24 mouse cellular contexts compared by ENCODE assay signal in the genomic region with DNA sequence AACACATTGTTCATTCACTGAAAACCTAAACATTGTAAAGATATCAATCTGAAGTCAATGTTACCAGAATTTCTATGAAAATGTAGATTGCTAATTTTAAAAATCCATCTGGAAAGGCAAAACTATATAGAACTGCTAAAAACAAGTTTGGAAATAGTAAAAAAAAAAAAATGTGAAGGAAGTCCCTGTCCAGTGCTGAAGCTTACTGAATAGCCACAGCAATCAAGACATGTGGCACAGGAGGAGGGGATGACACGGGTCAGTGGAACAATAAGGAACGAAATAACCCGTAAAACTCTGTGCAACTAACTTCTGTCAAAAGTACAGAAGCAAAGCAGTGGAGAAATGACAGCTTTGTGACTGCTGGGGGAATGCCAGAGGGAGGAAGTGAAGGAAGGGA.
DNase-seq lines count a peak whose midpoint lies in the region; ATAC-seq and TF ChIP-seq lines count a peak whose summit lies in the region.
"Had no signal": no experiment of that assay in that cellular context is flagged by ENCODE, and none has a peak within 500 bp of the region (broad histone marks: within the 10 kb centered on the region; RNA-seq: fewer than 3 reads in every experiment).

No protein-coding gene starts in this region.

- no peak overlapping the region for H3K9ac ChIP-seq in kidney, postnatal 0 days (ENCODE audit: low read depth, low read length)
- H3K9ac ChIP-seq in midbrain, embryonic 11.5 days (ENCODE audit: low read length): no peak overlapping the region
- H3K9ac ChIP-seq in midbrain, embryonic 15.5 days: no peak overlapping the region
- H3K9ac ChIP-seq in CH12.LX (ENCODE audit: insufficient read depth, low read depth) (no peak overlapping the region), MEL (ENCODE audit: control insufficient read depth, low read depth, low read length, poor library complexity, severe bottlenecking) (no peak overlapping the region)
- H3K9ac ChIP-seq: embryonic facial prominence, embryonic 12.5 days; forebrain, embryonic 13.5 days; forebrain, embryonic 15.5 days; forebrain, postnatal 0 days had no signal

- peak; percentile 41 for DNase-seq in kidney, postnatal 0 days (ENCODE audit: low spot score)
- no peak for DNase-seq in kidney, adult 2 months
- peak; percentile 39 for DNase-seq in midbrain, embryonic 11.5 days (ENCODE audit: low spot score, missing footprints)
- DNase-seq in CH12.LX (ENCODE audit: extremely low read depth): no peak
- no peak for DNase-seq in MEL (ENCODE audit: low read depth, low spot score)
- DNase-seq in testis, postnatal 14 days (ENCODE audit: low spot score): no peak
- DNase-seq in gastrocnemius, postnatal 14 days: no peak
- DNase-seq: adrenal gland, adult 8-10 months; adrenal gland, postnatal 14 days; adrenal gland, postnatal 36 days; B cell, adult 2 months; cerebellum, adult 11-12 months; cerebellum, adult 2 months; cerebellum, adult 9-10 months; cerebellum, postnatal 10 days; cerebellum, postnatal 25 days; forebrain, postnatal 0 days had no signal

- no peaks in the 10 kb centered on the region for H3K79me2 ChIP-seq in CH12.LX (replicated peaks; ENCODE audit: control insufficient read depth, extremely low read depth, insufficient read depth, poor library complexity, severe bottlenecking)
- H3K79me2 ChIP-seq in MEL (ENCODE audit: control insufficient read depth, insufficient read depth, low read length, poor library complexity): no peaks in the 10 kb centered on the region

- WGBS in kidney, postnatal 0 days: 23% methylated on average over 3 of the region's 3 CpGs
- WGBS in kidney, adult 2 months: 15% methylated on average over 3 of the region's 3 CpGs
- WGBS in midbrain, embryonic 11.5 days: 57% methylated on average over 3 of the region's 3 CpGs
- 47% methylated on average over 3 of the region's 3 CpGs for whole genome bisulfite sequencing in midbrain, embryonic 15.5 days

- dilution Hi-C loops in CH12.LX (cut with MboI; ENCODE audit: extremely low pct_ligation_motif_present, extremely low pct_unique_long_range_greater_than_20kb, low sequenced_read_pairs): no loop called here

- in situ Hi-C loops in CH12.LX (cut with MboI; ENCODE audit: low pct_ligation_motif_present, low pct_unique_long_range_greater_than_20kb, low sequenced_read_pairs): no loop called here

- H3K36me3 ChIP-seq in kidney, postnatal 0 days (ENCODE audit: insufficient read depth, low read length): no peaks in the 10 kb centered on the region
- no peaks in the 10 kb centered on the region for H3K36me3 ChIP-seq in kidney, adult 2 months (ENCODE audit: control insufficient read depth, insufficient read depth, low read length)
- H3K36me3 ChIP-seq in midbrain, embryonic 11.5 days (ENCODE audit: control insufficient read depth, insufficient read depth, low read length): no peaks in the 10 kb centered on the region
- no peaks in the 10 kb centered on the region for H3K36me3 ChIP-seq in midbrain, embryonic 15.5 days (replicated peaks)
- H3K36me3 ChIP-seq in CH12.LX (replicated peaks in 1 of 2; ENCODE audit: control insufficient read depth in 1 of 2, insufficient read depth in 1 of 2, low read length in 1 of 2): no peaks in the 10 kb centered on the region
- no peaks in the 10 kb centered on the region for H3K36me3 ChIP-seq in MEL (ENCODE audit: control insufficient read depth in 1 of 2, insufficient read depth in 2 of 2, low read length in 2 of 2)
- H3K36me3 ChIP-seq: embryonic facial prominence, embryonic 10.5 days; embryonic facial prominence, embryonic 12.5 days; forebrain, embryonic 15.5 days; G1E had no signal

- no peaks in the 10 kb centered on the region for H3K9me3 ChIP-seq in kidney, postnatal 0 days (replicated peaks; ENCODE audit: low read length)
- no peaks in the 10 kb centered on the region for H3K9me3 ChIP-seq in midbrain, embryonic 11.5 days (ENCODE audit: control insufficient read depth, low read length)
- H3K9me3 ChIP-seq in midbrain, embryonic 15.5 days: no peaks in the 10 kb centered on the region
- H3K9me3 ChIP-seq in CH12.LX (replicated peaks; ENCODE audit: low read length) (no peaks in the 10 kb centered on the region), MEL (replicated peaks; ENCODE audit: insufficient read depth, low read length) (no peaks in the 10 kb centered on the region)
- H3K9me3 ChIP-seq: embryonic facial prominence, embryonic 10.5 days; embryonic facial prominence, embryonic 12.5 days; forebrain, embryonic 13.5 days; forebrain, embryonic 15.5 days had no signal

- no peak for TF ChIP-seq CTCF in kidney, postnatal 0 days (IDR thresholded peaks at IDR 0.05; ENCODE audit: low read depth)
- no peak for TF ChIP-seq CTCF in kidney, adult 2 months (conservative IDR thresholded peaks at IDR 0.05; ENCODE audit: insufficient read depth, insufficient read length, low read depth, low read length)
- TF ChIP-seq CTCF in CH12.LX (conservative IDR thresholded peaks at IDR 0.05 in 1 of 2, IDR thresholded peaks at IDR 0.05 in 1 of 2; ENCODE audit: low read depth in 2 of 2, low read length in 2 of 2) (no peak), MEL (IDR thresholded peaks at IDR 0.05 in 2 of 3, conservative IDR thresholded peaks at IDR 0.05 in 1 of 3; ENCODE audit: control insufficient read depth in 1 of 3, insufficient read depth in 1 of 3, low read depth in 2 of 3, low read length in 3 of 3, poor library complexity in 1 of 3, severe bottlenecking in 1 of 3) (no peak)

- H3K4me1 ChIP-seq in kidney, postnatal 0 days (replicated peaks; ENCODE audit: insufficient read depth, low read length): no peaks in the 10 kb centered on the region
- no peaks in the 10 kb centered on the region for H3K4me1 ChIP-seq in kidney, adult 2 months (ENCODE audit: control insufficient read depth, insufficient read depth, low read length)
- peaks cover 4% of the 10 kb centered on the region; the same call in 1 of the 2 replicates for H3K4me1 ChIP-seq in midbrain, embryonic 11.5 days (ENCODE audit: control insufficient read depth, insufficient read depth, low read length)
- peaks cover 23% of the 10 kb centered on the region for H3K4me1 ChIP-seq in midbrain, embryonic 15.5 days
- peaks cover 3 to 39% of the 10 kb centered on the region in 2 experiments for H3K4me1 ChIP-seq in CH12.LX (ENCODE audit: control insufficient read depth in 1 of 2, insufficient read depth in 2 of 2)
- H3K4me1 ChIP-seq in MEL (ENCODE audit: control insufficient read depth in 1 of 2, insufficient read depth in 2 of 2, low read length in 2 of 2): no peaks in the 10 kb centered on the region
- H3K4me1 ChIP-seq: embryonic facial prominence, embryonic 12.5 days had no signal

- no peak for TF ChIP-seq POLR2A in kidney, adult 2 months (IDR thresholded peaks at IDR 0.05; ENCODE audit: low read depth, low read length)
- TF ChIP-seq POLR2A in CH12.LX (IDR thresholded peaks at IDR 0.05; ENCODE audit: low read depth, low read length) (no peak), MEL (IDR thresholded peaks at IDR 0.05; ENCODE audit: control insufficient read depth in 1 of 2, insufficient read depth in 1 of 2, low read depth in 1 of 2, low read length in 2 of 2, poor library complexity in 1 of 2) (no peak)

- intact Hi-C loops in gastrocnemius, postnatal 14 days (cut with DNase I; ENCODE audit: low total_unique reads): no loop called here

- H3K4me3 ChIP-seq in kidney, postnatal 0 days (replicated peaks; ENCODE audit: low read depth, low read length): no peak overlapping the region
- H3K4me3 ChIP-seq in kidney, adult 2 months (ENCODE audit: insufficient read depth, low read depth, low read length): no peak overlapping the region
- H3K4me3 ChIP-seq in midbrain, embryonic 11.5 days (ENCODE audit: low read depth, low read length): no peak overlapping the region
- no peak overlapping the region for H3K4me3 ChIP-seq in midbrain, embryonic 15.5 days
- H3K4me3 ChIP-seq in CH12.LX (replicated peaks in 1 of 3; ENCODE audit: low read depth in 2 of 3, low read length in 2 of 3, poor library complexity in 1 of 3) (no peak overlapping the region), MEL (ENCODE audit: control insufficient read depth in 1 of 2, insufficient read depth in 1 of 2, low read depth in 2 of 2, low read length in 2 of 2) (no peak overlapping the region)
- H3K4me3 ChIP-seq: embryonic facial prominence, embryonic 10.5 days; embryonic facial prominence, embryonic 12.5 days; forebrain, embryonic 13.5 days; forebrain, embryonic 15.5 days had no signal

- no peak for ATAC-seq in kidney, postnatal 0 days (replicated peaks; ENCODE audit: low FRiP score, low read depth)
- ATAC-seq in midbrain, embryonic 11.5 days (ENCODE audit: low FRiP score): no peak
- no peak for ATAC-seq in midbrain, embryonic 15.5 days (replicated peaks)
- ATAC-seq: CD4-positive, CD25-positive, alpha-beta regulatory T cell, adult 4 months; forebrain, embryonic 13.5 days; forebrain, embryonic 15.5 days; forebrain, postnatal 0 days had no signal

- no peak for TF ChIP-seq EP300 in CH12.LX (IDR thresholded peaks at IDR 0.05; ENCODE audit: low read length)
- no peak for TF ChIP-seq EP300 in MEL (IDR thresholded peaks at IDR 0.05; ENCODE audit: low read depth in 1 of 2, low read length in 2 of 2)

- H3K27ac ChIP-seq in kidney, postnatal 0 days: no peak overlapping the region
- H3K27ac ChIP-seq in kidney, adult 2 months (ENCODE audit: insufficient read depth, low read depth, low read length): no peak overlapping the region
- H3K27ac ChIP-seq in midbrain, embryonic 11.5 days (ENCODE audit: low read depth, low read length): no peak overlapping the region
- no peak overlapping the region for H3K27ac ChIP-seq in midbrain, embryonic 15.5 days
- no peak overlapping the region for H3K27ac ChIP-seq in CH12.LX (ENCODE audit: insufficient read depth, low read depth)
- H3K27ac ChIP-seq in MEL (ENCODE audit: control insufficient read depth, low read depth, low read length): no peak overlapping the region
- H3K27ac ChIP-seq: embryonic facial prominence, embryonic 10.5 days; embryonic facial prominence, embryonic 12.5 days; forebrain, embryonic 13.5 days; forebrain, embryonic 15.5 days had no signal

- no peak for TF ChIP-seq RAD21 in CH12.LX (IDR thresholded peaks at IDR 0.05; ENCODE audit: low read depth, low read length)
- no peak for TF ChIP-seq RAD21 in MEL (IDR thresholded peaks at IDR 0.05; ENCODE audit: low read depth, low read length)

- H3K27me3 ChIP-seq in kidney, postnatal 0 days (ENCODE audit: insufficient read depth, low read length): no peaks in the 10 kb centered on the region
- no peaks in the 10 kb centered on the region for H3K27me3 ChIP-seq in kidney, adult 2 months (replicated peaks; ENCODE audit: control insufficient read depth, insufficient read depth, low read length)
- no peaks in the 10 kb centered on the region for H3K27me3 ChIP-seq in midbrain, embryonic 11.5 days (ENCODE audit: control insufficient read depth, insufficient read depth, low read length)
- no peaks in the 10 kb centered on the region for H3K27me3 ChIP-seq in midbrain, embryonic 15.5 days (replicated peaks)
- H3K27me3 ChIP-seq in CH12.LX (replicated peaks): no peaks in the 10 kb centered on the region
- no peaks in the 10 kb centered on the region for H3K27me3 ChIP-seq in MEL (ENCODE audit: control insufficient read depth in 1 of 2, insufficient read depth in 2 of 2, low read length in 2 of 2)
- H3K27me3 ChIP-seq: embryonic facial prominence, embryonic 12.5 days; forebrain, embryonic 13.5 days; forebrain, embryonic 15.5 days had no signal

- no peak overlapping the region for H3K4me2 ChIP-seq in kidney, postnatal 0 days (ENCODE audit: low read length)
- no peak overlapping the region for H3K4me2 ChIP-seq in midbrain, embryonic 11.5 days
- no peak overlapping the region for H3K4me2 ChIP-seq in midbrain, embryonic 15.5 days
- no peak overlapping the region for H3K4me2 ChIP-seq in CH12.LX (ENCODE audit: insufficient read depth, low read depth, poor library complexity, severe bottlenecking)
- H3K4me2 ChIP-seq: embryonic facial prominence, embryonic 12.5 days; forebrain, embryonic 13.5 days; forebrain, embryonic 15.5 days had no signal

Comparison
In these comparisons a context has a peak if more than half of its experiments do, and no peak if none do; other contexts are left out.
1. DNase-seq: peak in kidney, postnatal 0 days (single experiment) and midbrain, embryonic 11.5 days (single experiment); none in kidney, adult 2 months (single experiment), CH12.LX (single experiment), MEL (single experiment), testis, postnatal 14 days (single experiment) and gastrocnemius, postnatal 14 days (single experiment).